Mouse (Mus musculus): ENCODE data around the gene Flvcr2. TPM values are rescaled to one million over a fixed set of nuclear protein-coding genes. Genes with fewer than 3 reads are reported as not detected.

The Flvcr2 gene
- polyA plus RNA-seq, 1 experiment from 2014 or later, result 5.1 TPM

GRCm38 (mm10) chr12:85767750-85768149 is 21.4 kb downstream of the Flvcr2 start:
- WGBS, result 52% methylated on average over 4 of the region's 4 CpGs

DNA sequence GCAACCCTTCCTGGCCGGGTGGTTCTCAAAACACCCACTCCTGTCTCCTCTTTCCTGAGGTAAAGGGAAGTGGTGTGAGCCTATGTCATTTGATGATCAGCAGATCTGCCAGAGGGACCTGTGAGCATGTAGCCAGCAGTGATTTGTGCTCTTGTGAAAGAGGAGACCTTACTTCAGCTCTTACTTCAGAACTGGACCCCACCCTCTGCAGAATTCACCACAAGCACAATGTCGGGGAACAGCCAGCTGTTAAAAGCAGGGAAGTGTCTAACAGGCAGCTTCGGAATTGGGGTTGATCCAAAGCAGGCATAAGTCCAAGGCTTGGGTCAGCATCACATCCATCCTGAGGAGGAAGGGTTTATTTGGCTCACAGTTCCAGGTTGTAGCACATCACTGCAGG is 25.0 kb downstream of the Flvcr2 start:
- 45% methylated on average over 3 of the region's 3 CpGs for WGBS
- no peak overlapping the region for H3K4me3 ChIP-seq
- H3K27ac ChIP-seq, result no peak overlapping the region
- H3K36me3 ChIP-seq, result no peaks in the 10 kb centered on the region
- H3K9me3 ChIP-seq, result no peaks in the 10 kb centered on the region
- H3K9ac ChIP-seq, result no peak overlapping the region
- no peak for ATAC-seq (ENCODE audit: borderline replicate concordance, extremely low read depth, low FRiP score, low TSS enrichment)
- no peaks in the 10 kb centered on the region for H3K27me3 ChIP-seq
- H3K4me2 ChIP-seq, result no peak overlapping the region
- H3K4me1 ChIP-seq, result no peaks in the 10 kb centered on the region

More at GRCm38 (mm10) chr12:85767750-85768149, 21.4 kb downstream of the Flvcr2 start:
- Histone ChIP-seq H3K9me3 (no peaks in the 10 kb centered on the region), H3K4me3 (no peak overlapping the region), H3K4me1 (peaks cover 11% of the 10 kb centered on the region; the same call in 1 of the 2 replicates), H3K4me2 (no peak overlapping the region), H3K27ac (no peak overlapping the region), H3K36me3 (no peaks in the 10 kb centered on the region), H3K27me3 (0 out of 2 replicates have a peak, but pooled peaks cover 2% of the 10 kb centered on the region), H3K9ac (no peak overlapping the region)
- no peak for ATAC-seq (ENCODE audit: borderline replicate concordance, extremely low read depth, low FRiP score, low TSS enrichment)

GRCm38 (mm10) chr12:85778962-85779361 is 32.6 kb downstream of the Flvcr2 start:
- Histone ChIP-seq H3K9ac (no peak overlapping the region), H3K9me3 (no peaks in the 10 kb centered on the region)
- peak; percentile 32; the same call in 1 of the 2 replicates for ATAC-seq (ENCODE audit: borderline replicate concordance, extremely low read depth, low FRiP score, low TSS enrichment)

DNA sequence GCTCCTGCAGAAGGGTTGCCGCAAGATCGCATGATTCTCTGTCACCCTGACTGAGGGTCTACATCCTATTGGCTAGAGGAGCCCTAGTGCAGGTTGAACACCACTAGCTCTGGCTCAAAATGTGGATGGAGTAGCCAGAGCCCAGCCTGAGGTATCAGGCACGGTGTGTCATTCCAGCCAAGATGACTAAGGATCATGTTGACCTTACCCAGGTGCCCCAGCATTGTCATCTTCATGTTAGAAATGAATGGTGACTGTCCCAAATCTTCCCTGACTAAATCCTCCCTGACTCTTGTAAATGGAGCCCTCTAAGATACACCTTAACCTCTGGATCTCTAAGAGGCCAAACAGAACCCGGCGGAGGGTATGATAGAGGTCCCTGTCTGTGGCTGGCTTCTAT is 33.4 kb downstream of the Flvcr2 start:
- Histone ChIP-seq H3K27ac (peak overlapping the region; percentile 43; the same call in 1 of the 2 replicates), H3K27me3 (no peaks in the 10 kb centered on the region), H3K9me3 (no peaks in the 10 kb centered on the region), H3K4me1 (peaks cover 10% of the 10 kb centered on the region; the same call in 1 of the 2 replicates), H3K4me3 (no peak overlapping the region), H3K36me3 (no peaks in the 10 kb centered on the region), H3K4me2 (no peak overlapping the region), H3K9ac (no peak overlapping the region)
- ATAC-seq (ENCODE audit: borderline replicate concordance, extremely low read depth, low FRiP score, low TSS enrichment), result no peak
- WGBS, result 77% methylated on average over 5 of the region's 5 CpGs

More at GRCm38 (mm10) chr12:85778962-85779361, 32.6 kb downstream of the Flvcr2 start:
- no peak overlapping the region for H3K4me3 ChIP-seq
- 27% methylated on average over 3 of the region's 3 CpGs for WGBS
- H3K27ac ChIP-seq, result peak overlapping the region; percentile 58; the same call in 1 of the 2 replicates
- no peaks in the 10 kb centered on the region for H3K27me3 ChIP-seq
- no peak overlapping the region for H3K4me2 ChIP-seq
- H3K4me1 ChIP-seq, result peaks cover 10% of the 10 kb centered on the region; the same call in 1 of the 2 replicates
- no peaks in the 10 kb centered on the region for H3K36me3 ChIP-seq

DNA sequence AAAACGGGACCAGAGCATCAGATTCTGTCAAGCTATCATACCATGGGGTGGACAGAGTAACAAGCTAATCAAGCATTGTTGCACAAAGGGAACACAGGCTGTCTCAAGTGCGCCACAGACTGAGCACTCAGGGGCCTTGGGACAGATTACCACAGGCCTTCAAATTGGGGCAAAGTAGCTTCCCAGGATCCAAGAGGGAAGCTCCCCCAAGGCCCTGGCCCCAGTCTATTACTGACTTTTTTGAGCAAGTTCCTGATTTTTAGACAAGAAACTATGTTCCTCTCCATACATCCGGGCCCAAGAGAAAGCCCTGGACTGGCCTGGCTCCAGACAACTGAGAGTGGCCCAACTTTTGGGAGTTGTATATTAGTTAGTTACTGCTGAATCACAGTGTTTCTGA is 35.3 kb downstream of the Flvcr2 start:
- H3K4me1 ChIP-seq, result peaks cover 10% of the 10 kb centered on the region; the same call in 1 of the 2 replicates
- no peak overlapping the region for H3K27ac ChIP-seq
- H3K36me3 ChIP-seq, result no peaks in the 10 kb centered on the region
- WGBS, result 84% methylated on average over 3 of the region's 3 CpGs
- no peak for ATAC-seq (ENCODE audit: borderline replicate concordance, extremely low read depth, low FRiP score, low TSS enrichment)
- H3K9me3 ChIP-seq, result no peaks in the 10 kb centered on the region
- no peak overlapping the region for H3K4me2 ChIP-seq
- H3K27me3 ChIP-seq, result no peaks in the 10 kb centered on the region
- H3K9ac ChIP-seq, result no peak overlapping the region
- no peak overlapping the region for H3K4me3 ChIP-seq

DNA sequence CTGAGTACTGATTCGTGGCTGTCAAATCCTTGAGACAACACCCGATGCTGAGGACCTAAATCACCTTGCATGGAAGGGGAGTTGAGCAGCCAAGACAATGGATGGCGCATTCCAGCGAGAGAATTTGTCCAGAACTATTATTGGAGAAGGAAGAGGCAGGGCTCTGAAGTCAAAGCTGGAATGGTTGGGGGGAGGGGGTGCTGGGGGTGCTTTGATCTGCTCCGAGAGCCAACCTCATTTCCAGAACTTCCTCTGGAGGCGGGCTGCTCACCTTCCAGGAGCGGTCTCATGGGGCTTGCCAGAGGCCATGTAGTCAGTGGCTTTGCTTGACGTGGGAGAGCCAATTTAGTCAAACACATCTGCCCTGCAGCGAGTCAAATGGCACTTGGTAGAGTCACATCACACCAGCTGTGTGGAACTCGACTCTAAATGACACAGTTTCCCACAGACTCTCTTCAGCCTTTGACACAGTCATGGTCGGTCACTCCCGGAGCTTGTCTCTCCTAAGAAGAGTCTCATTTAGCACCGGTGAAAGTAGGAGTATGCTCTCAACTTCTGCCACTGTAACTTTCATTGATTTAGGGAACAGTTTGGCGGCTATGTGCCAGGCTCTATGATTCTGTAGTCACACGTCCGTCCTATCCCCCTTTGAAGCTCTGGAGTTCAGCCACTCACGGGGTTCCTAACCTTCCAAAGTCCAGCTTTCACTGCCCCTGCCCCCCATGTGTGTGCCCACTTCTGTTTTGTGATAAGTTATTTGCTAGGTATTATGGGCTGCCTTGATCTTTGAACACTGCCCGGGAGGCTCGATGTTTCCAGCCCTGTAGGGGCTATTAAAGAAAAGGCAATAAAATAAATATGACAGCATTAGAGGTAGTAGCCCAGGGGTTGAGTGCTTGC is 38.8 kb downstream of the Flvcr2 start:
- Histone ChIP-seq H3K4me1 (no peaks in the 10 kb centered on the region), H3K27ac (no peak overlapping the region), H3K36me3 (no peaks in the 10 kb centered on the region), H3K9me3 (no peaks in the 10 kb centered on the region), H3K4me2 (no peak overlapping the region), H3K9ac (no peak overlapping the region), H3K27me3 (no peaks in the 10 kb centered on the region), H3K4me3 (no peak overlapping the region)
- no peak for ATAC-seq (ENCODE audit: borderline replicate concordance, extremely low read depth, low FRiP score, low TSS enrichment)
- WGBS, result 64% methylated on average over 19 of the region's 19 CpGs

GRCm38 (mm10) chr12:85792158-85792557 is 45.8 kb downstream of the Flvcr2 start:
- no peak overlapping the region for H3K4me2 ChIP-seq
- no peak for ATAC-seq (ENCODE audit: borderline replicate concordance, extremely low read depth, low FRiP score, low TSS enrichment)
- no peaks in the 10 kb centered on the region for H3K9me3 ChIP-seq
- no peaks in the 10 kb centered on the region for H3K27me3 ChIP-seq
- no peak overlapping the region for H3K4me3 ChIP-seq
- no peak overlapping the region for H3K27ac ChIP-seq
- no peaks in the 10 kb centered on the region for H3K36me3 ChIP-seq
- WGBS, result 83% methylated on average over 4 of the region's 4 CpGs
- H3K4me1 ChIP-seq, result peaks cover 8% of the 10 kb centered on the region
- H3K9ac ChIP-seq, result no peak overlapping the region

DNA sequence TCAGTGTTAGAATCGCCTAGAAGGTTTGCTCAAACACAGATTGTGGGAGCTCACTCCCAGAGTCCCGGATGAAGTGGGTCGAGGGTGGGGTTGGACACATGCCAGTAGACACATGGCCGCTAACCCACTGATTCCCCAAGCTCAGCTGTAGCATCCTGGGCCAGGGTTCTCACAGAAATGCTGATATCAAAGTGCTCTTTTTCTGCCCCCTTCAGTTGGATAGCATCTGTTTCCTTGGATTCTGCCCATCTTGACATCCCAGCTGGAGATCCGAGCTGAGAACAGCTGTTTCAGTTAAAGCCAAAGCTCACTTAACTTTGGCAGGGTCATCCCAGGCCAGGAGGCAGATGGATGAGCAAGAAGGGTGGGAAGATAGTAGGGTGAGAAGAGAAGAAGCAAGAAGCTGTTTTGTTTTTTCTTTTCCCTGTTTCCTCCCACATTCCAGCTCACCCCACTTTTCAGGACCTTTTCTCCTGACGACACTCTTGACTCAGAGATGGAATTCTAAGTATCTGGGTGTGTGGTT is 46.5 kb downstream of the Flvcr2 start:
- H3K4me2 ChIP-seq, result no peak overlapping the region
- H3K27me3 ChIP-seq, result no peaks in the 10 kb centered on the region
- no peak; the same call in 1 of the 2 replicates for ATAC-seq (ENCODE audit: borderline replicate concordance, extremely low read depth, low FRiP score, low TSS enrichment)
- no peak overlapping the region for H3K4me3 ChIP-seq
- H3K9me3 ChIP-seq, result no peaks in the 10 kb centered on the region
- no peak overlapping the region for H3K27ac ChIP-seq
- WGBS, result 19% methylated on average over 6 of the region's 6 CpGs
- no peak overlapping the region for H3K9ac ChIP-seq
- peaks cover 8% of the 10 kb centered on the region for H3K4me1 ChIP-seq
- no peaks in the 10 kb centered on the region for H3K36me3 ChIP-seq

- Histone ChIP-seq H3K27ac (no peak overlapping the region), H3K4me1 (peaks cover 8% of the 10 kb centered on the region)
- no peak for ATAC-seq (ENCODE audit: borderline replicate concordance, extremely low read depth, low FRiP score, low TSS enrichment)
Observed at GRCm38 (mm10) chr12:85794094-85794493, 47.8 kb downstream of the Flvcr2 start.

DNA sequence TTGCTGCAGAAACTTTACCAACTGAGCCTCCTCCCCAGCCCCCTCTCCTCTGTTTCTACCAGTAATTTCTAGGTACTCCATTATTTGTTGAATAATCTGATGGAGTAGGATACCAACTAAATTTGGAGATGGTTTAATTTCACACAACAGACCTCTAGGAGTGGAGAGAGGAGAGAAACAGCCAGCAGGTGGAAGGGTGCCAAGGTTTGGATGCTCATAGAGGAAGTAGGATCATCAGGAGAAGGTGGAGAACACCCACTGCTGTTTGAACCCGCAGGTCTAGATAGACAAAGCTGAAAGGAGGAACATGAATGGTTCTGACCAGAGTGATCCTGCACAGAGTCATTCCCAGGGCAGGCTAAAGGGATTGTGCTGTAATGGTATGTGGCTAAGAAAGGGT is 49.2 kb downstream of the Flvcr2 start:
- Histone ChIP-seq H3K4me2 (no peak overlapping the region), H3K4me3 (no peak overlapping the region), H3K4me1 (peaks cover 8% of the 10 kb centered on the region), H3K9ac (no peak overlapping the region), H3K27ac (no peak overlapping the region), H3K9me3 (no peaks in the 10 kb centered on the region), H3K36me3 (no peaks in the 10 kb centered on the region), H3K27me3 (no peaks in the 10 kb centered on the region)
- WGBS, result 67% methylated on average over 1 of the region's 1 CpGs
- ATAC-seq (ENCODE audit: borderline replicate concordance, extremely low read depth, low FRiP score, low TSS enrichment), result no peak

More at GRCm38 (mm10) chr12:85794094-85794493, 47.8 kb downstream of the Flvcr2 start:
- H3K9me3 ChIP-seq, result no peaks in the 10 kb centered on the region
- H3K4me3 ChIP-seq, result no peak overlapping the region
- no peaks in the 10 kb centered on the region for H3K36me3 ChIP-seq
- no peaks in the 10 kb centered on the region for H3K27me3 ChIP-seq
- H3K4me2 ChIP-seq, result no peak overlapping the region
- H3K9ac ChIP-seq, result no peak overlapping the region
- 75% methylated on average over 2 of the region's 2 CpGs for WGBS

- H3K9me3 ChIP-seq, result no peaks in the 10 kb centered on the region
- H3K4me3 ChIP-seq, result no peak overlapping the region
- no peak overlapping the region for H3K27ac ChIP-seq
- WGBS, result 46% methylated on average over 9 of the region's 9 CpGs
- H3K36me3 ChIP-seq, result no peaks in the 10 kb centered on the region
- H3K27me3 ChIP-seq, result no peaks in the 10 kb centered on the region
- no peak for ATAC-seq (ENCODE audit: borderline replicate concordance, extremely low read depth, low FRiP score, low TSS enrichment)
- no peaks in the 10 kb centered on the region for H3K4me1 ChIP-seq
- no peak overlapping the region for H3K9ac ChIP-seq
- no peak overlapping the region for H3K4me2 ChIP-seq
Observed at GRCm38 (mm10) chr12:85800031-85800430, 53.7 kb downstream of the Flvcr2 start.

DNA sequence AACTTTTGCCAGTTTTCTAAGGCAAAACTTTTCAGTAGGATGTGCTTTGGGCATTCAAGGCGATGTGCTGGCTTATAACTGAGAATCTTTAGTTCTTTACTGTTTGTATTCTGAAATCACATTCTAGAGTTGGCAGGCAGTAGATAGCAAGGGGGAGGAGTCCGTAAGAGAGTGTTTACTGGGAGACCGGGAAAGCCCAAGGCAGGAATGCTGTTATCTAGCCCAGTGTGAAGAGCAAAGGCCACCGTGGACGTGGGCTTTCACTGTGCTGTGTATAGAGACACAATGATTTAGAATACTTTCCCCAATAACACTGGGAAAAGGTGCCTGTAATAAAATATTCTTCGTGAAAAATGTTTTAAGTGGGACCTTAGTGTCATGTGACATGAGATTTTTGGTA is 63.4 kb downstream of the Flvcr2 start:
- Histone ChIP-seq H3K27me3 (no peaks in the 10 kb centered on the region), H3K4me1 (peaks cover 7% of the 10 kb centered on the region), H3K4me2 (no peak overlapping the region), H3K9ac (no peak overlapping the region), H3K36me3 (peaks cover 18% of the 10 kb centered on the region), H3K4me3 (no peak overlapping the region), H3K27ac (0 out of 2 replicates have a peak overlapping the region, but pooled peaks have one; percentile 8), H3K9me3 (no peaks in the 10 kb centered on the region)
- WGBS, result 15% methylated on average over 6 of the region's 6 CpGs
- peak; percentile 65; the same call in 1 of the 2 replicates for ATAC-seq (ENCODE audit: borderline replicate concordance, extremely low read depth, low FRiP score, low TSS enrichment)
